Mouse (Mus musculus): ENCODE measurements around the gene Ddx19a.

GRCm38 (mm10) chr8:111042546-111042945 is 44.9 kb upstream of the Ddx19a start:
- no peak for TF ChIP-seq CTCF (IDR thresholded peaks at IDR 0.05; ENCODE audit: extremely low read depth, insufficient read depth, low read length)
- TF ChIP-seq POLR2A (IDR thresholded peaks at IDR 0.05; ENCODE audit: extremely low read depth, insufficient read depth, low read length) = no peak
